Mouse (Mus musculus) lung, embryonic 16.5 days (tissue): Measurements from ENCODE around the gene Vps51. TPM values are rescaled to one million over a fixed set of nuclear protein-coding genes. Genes with fewer than 3 reads are reported as not detected.

Experiments
- ATAC-seq: fragments of 200-750 bp; cut with Nextera tagmentation; 2 replicates; pipeline ENCODE4 v1.8.0; 2017; ENCODE audit warnings: low read depth, mild to moderate bottlenecking, moderate library complexity
- H3K27ac ChIP-seq: fragments of 300-500 bp; sonication (generic); 2 replicates; pipeline ENCODE4 v1.5.1; 2014; ENCODE audit warnings: mild to moderate bottlenecking, control low read depth, low read length
- H3K27me3 ChIP-seq: fragments of 300-500 bp; sonication (generic); 2 replicates; pipeline ENCODE4 v1.6.1; 2014; ENCODE audit warnings: low read depth, low read length, mixed read lengths; ENCODE audit not compliant: control insufficient read depth, insufficient read depth
- H3K36me3 ChIP-seq: fragments of 300-500 bp; sonication (generic); 2 replicates; pipeline ENCODE4 v1.6.1; 2014; ENCODE audit warnings: low read length; ENCODE audit not compliant: control insufficient read depth, insufficient read depth
- H3K4me1 ChIP-seq: fragments of 300-500 bp; sonication (generic); replicated peaks from 2 replicates; pipeline ENCODE4 v1.6.1; 2014; ENCODE audit warnings: low read length, mixed read lengths; ENCODE audit not compliant: control insufficient read depth, insufficient read depth
- H3K4me2 ChIP-seq: fragments of 300-500 bp; sonication (generic); 2 replicates; pipeline ENCODE4 v1.6.1; 2014; ENCODE audit warnings: low read depth, low read length, control low read depth
- H3K4me3 ChIP-seq: fragments of 300-500 bp; sonication (generic); 2 replicates; pipeline ENCODE4 v1.5.1; 2014; ENCODE audit warnings: mild to moderate bottlenecking, low read length, control low read depth
- H3K9ac ChIP-seq: fragments of 300-500 bp; sonication (generic); 2 replicates; pipeline ENCODE4 v1.6.1; 2014; ENCODE audit warnings: low read length, control low read depth
- H3K9me3 ChIP-seq: fragments of 300-500 bp; sonication (generic); 2 replicates; pipeline ENCODE4 v1.6.1; 2016; ENCODE audit warnings: low read length; ENCODE audit not compliant: control insufficient read depth
- WGBS: fragments of 180-500 bp; shearing (Covaris S2); extraction: QIAGEN DNeasy Blood & Tissue Kit; methylation state at CpG from one replicate; pipeline ENCODE4 v1.1.7; 2014; 5-methylcytosine and 5-hydroxymethylcytosine counted together
- polyA plus RNA-seq: library from polyadenylated mRNA; unstranded; fragments of >200 nt; fragmentation: Nextera tagmentation; extraction: Ambion mirVana; gene quantifications from 2 replicates; pipeline ENCODE4 v1.2.1, GENCODE M21; 2015

The Vps51 gene
- polyA plus RNA-seq, 1 experiment from 2014 or later = 67.4 TPM

DNA sequence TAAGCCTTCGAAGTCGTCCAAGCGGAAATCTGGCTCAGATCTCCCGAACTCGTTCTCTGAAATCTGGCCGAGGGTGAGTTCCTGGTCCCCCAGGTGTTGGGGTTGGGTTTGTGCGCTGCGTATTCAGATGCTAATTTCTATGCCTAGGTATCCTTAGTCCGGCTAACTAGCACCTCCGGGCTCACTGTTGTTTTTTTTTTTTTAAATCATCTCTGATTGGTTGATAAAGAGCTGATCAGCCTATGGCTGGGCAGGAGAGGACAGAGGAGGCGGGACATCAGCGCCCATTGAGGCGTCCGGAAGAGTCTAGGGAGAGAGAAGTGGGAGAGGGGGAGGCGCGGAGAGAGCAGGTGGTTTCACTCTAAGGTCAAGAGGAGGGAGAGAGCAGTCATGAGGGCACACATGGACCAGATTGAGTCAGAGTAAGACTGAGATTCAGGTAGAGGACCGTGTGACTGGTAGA lies 8.4 kb upstream of the Vps51 start:
- H3K4me1 ChIP-seq = peaks cover 13% of the 10 kb centered on the region
- H3K27ac ChIP-seq = peak overlapping the region; percentile 62
- peak; percentile 72 for ATAC-seq
- no peaks in the 10 kb centered on the region for H3K27me3 ChIP-seq
- under 1% methylated on average over 17 of the region's 17 CpGs for WGBS
- peak overlapping the region; percentile 79 for H3K9ac ChIP-seq
- peak overlapping the region; percentile 80 for H3K4me2 ChIP-seq
- H3K36me3 ChIP-seq = peaks cover 15% of the 10 kb centered on the region
- no peaks in the 10 kb centered on the region for H3K9me3 ChIP-seq
- peak overlapping the region; percentile 76 for H3K4me3 ChIP-seq

GRCm38 (mm10) chr19:6084478-6085248 lies 7.6 kb upstream of the Vps51 start, which contains the start of the genes Zfpl1 and Cdca5:
TSS of gene Zfpl1 (minus strand) at chr19:6084956.
TSS of gene Cdca5 (plus strand) at chr19:6084983.
- H3K36me3 ChIP-seq = peaks cover 14% of the 10 kb centered on the region; the same call in 1 of the 2 replicates
- peak; percentile 94 for ATAC-seq

DNA sequence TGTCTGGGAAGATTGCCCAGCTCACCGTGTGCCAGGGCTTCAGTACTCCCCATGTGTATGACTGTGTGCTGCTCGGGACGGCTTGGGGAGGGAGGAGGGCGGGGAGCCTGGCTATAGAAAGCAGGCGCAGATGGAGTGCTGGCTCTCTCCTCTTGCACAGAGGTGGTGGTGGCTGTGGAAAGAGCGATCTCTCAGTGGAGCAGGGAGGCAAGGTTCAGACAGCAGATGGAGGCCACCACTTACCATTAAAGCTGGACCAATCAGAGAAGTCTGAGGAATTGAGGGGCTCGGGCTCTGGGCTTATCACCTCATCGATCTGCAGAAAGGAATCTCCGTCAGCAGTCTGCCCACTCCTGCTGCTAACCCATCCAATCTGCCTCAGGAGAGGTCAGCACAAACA lies 5.1 kb upstream of the Vps51 start, which contains the start of gene Gm28374:
Gene Gm28374 (minus strand): TSS at position 101 of the 400 bp plus-strand sequence.
- Histone ChIP-seq H3K4me3 (no peak within 1 kb of the TSS), H3K4me1 (peaks cover 13% of the 10 kb centered on the region), H3K9me3 (no peaks in the 10 kb centered on the region), H3K36me3 (peaks cover 14% of the 10 kb centered on the region; the same call in 1 of the 2 replicates), H3K27me3 (no peaks in the 10 kb centered on the region), H3K27ac (no peak within 1 kb of the TSS), H3K9ac (no peak within 1 kb of the TSS), H3K4me2 (no peak within 1 kb of the TSS)
- ATAC-seq = no peak
- 82% methylated on average over 9 of the region's 9 CpGs for WGBS

More at GRCm38 (mm10) chr19:6084478-6085248, 7.6 kb upstream of the Vps51 start, which contains the start of the genes Zfpl1 and Cdca5:
- H3K9me3 ChIP-seq = no peaks in the 10 kb centered on the region
- H3K9ac ChIP-seq = peak within 1 kb of the TSS; percentile 79
- peak within 1 kb of the TSS; percentile 62 for H3K27ac ChIP-seq
- WGBS = under 1% methylated on average over 58 of the region's 58 CpGs
- peak within 1 kb of the TSS; percentile 76 for H3K4me3 ChIP-seq
- peaks cover 13% of the 10 kb centered on the region for H3K4me1 ChIP-seq
- no peaks in the 10 kb centered on the region for H3K27me3 ChIP-seq
- H3K4me2 ChIP-seq = peak within 1 kb of the TSS; percentile 80

DNA sequence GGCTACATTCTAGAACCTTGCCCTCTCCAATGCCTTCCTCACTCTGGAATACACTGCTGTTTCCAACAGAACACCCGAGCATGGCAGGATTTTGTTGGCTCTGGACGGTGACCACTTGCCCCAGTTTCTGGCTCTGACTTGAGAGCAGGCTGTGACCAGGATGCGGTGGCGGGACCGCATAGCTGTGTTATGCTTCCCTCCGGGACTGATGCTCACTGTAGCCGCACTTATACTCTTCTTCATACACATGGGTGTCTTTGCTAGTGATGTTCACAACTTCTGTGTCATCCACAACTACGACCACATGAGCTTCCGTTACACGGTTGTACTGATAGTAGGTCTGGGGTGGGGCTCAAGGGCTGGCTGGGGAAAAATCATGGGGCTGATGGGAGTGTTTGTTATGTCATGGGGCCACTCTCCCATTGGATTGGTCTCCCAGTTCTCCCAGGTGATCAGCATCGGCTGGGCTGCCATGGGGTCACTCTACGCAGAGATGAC lies 3.0 kb upstream of the Vps51 start, which contains the start of gene Tmem262:
Gene Tmem262 (plus strand): TSS at position 51 of the 498 bp plus-strand sequence.
- peaks cover 13% of the 10 kb centered on the region for H3K4me1 ChIP-seq
- H3K9me3 ChIP-seq = no peaks in the 10 kb centered on the region
- no peak for ATAC-seq
- H3K36me3 ChIP-seq = peaks cover 11% of the 10 kb centered on the region
- H3K27ac ChIP-seq = no peak within 1 kb of the TSS
- H3K4me2 ChIP-seq = no peak within 1 kb of the TSS
- H3K4me3 ChIP-seq = no peak within 1 kb of the TSS
- no peak within 1 kb of the TSS for H3K9ac ChIP-seq
- H3K27me3 ChIP-seq = no peaks in the 10 kb centered on the region
- 89% methylated on average over 12 of the region's 12 CpGs for WGBS

- Histone ChIP-seq H3K9me3 (no peaks in the 10 kb centered on the region), H3K9ac (no peak overlapping the region), H3K27me3 (no peaks in the 10 kb centered on the region), H3K36me3 (peaks cover 20% of the 10 kb centered on the region), H3K4me3 (no peak overlapping the region), H3K4me2 (no peak overlapping the region), H3K27ac (no peak overlapping the region), H3K4me1 (peaks cover 6% of the 10 kb centered on the region)
- no peak for ATAC-seq
- WGBS = 90% methylated on average over 5 of the region's 5 CpGs
Measured at GRCm38 (mm10) chr19:6073889-6074288, 3.1 kb downstream of the Vps51 start.

DNA sequence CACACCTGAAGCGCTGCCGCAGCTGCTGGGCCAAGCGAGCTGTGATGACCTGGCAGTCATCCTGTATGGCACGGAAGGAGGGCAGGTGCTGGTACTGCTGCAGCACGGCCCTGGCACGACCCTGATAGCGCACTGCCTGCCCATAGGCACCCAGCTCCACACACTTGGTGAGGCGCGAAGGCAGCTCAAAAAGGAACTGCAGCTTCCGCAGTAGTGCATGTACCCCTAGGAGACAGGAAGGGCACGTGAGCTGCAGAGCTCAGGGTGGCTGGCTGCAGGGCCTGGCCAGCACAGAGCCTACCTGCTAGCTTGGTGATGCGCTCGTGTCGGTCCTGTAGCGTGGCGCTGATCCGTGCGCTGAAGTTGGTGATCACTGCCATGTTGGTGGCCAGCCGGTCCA lies 5.8 kb downstream of the Vps51 start:
- ATAC-seq = no peak
- no peak overlapping the region for H3K9ac ChIP-seq
- whole genome bisulfite sequencing = 92% methylated on average over 19 of the region's 19 CpGs
- no peak overlapping the region for H3K4me2 ChIP-seq
- H3K4me3 ChIP-seq = no peak overlapping the region
- no peak overlapping the region for H3K27ac ChIP-seq
- no peaks in the 10 kb centered on the region for H3K27me3 ChIP-seq
- H3K36me3 ChIP-seq = peaks cover 24% of the 10 kb centered on the region
- peaks cover 20% of the 10 kb centered on the region for H3K4me1 ChIP-seq
- no peaks in the 10 kb centered on the region for H3K9me3 ChIP-seq

DNA sequence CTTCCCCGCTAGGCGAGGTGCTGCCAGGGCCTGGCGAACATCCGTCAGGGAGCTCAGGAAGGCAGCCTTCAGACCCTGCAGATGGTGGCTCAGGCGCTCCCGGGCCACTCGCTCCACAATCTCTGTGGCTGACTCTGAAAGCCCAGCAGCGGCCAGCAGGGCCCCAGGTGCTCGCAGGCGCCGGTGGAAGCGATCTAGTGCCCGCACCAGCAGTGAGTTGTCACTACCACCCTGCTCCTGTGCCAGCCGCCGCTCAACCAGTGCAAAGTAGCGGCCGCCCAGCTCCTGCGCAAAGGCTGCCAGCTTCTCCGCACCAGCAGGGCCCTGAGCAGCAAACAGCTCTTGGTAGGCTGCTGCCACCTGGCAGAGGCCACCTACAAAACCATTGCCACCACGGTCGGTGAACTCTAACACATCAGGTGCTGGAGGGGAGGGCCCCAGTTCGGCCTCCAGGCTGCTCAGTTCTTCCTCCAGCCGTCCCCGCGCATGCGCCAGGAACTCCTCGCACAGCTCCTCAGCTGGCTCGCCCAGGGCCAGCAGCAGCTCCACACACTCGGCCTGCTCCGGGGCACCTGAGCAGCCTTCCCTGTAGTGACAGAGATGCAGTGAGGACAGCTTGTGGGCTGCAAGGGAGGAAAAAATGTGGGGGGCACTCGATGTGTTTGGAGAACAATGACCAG lies 6.3 kb downstream of the Vps51 start:
- WGBS = 86% methylated on average over 31 of the region's 31 CpGs
- Histone ChIP-seq H3K27ac (no peak overlapping the region), H3K9me3 (no peaks in the 10 kb centered on the region), H3K4me2 (no peak overlapping the region), H3K36me3 (peaks cover 24% of the 10 kb centered on the region), H3K4me3 (no peak overlapping the region), H3K4me1 (peaks cover 16% of the 10 kb centered on the region), H3K9ac (no peak overlapping the region), H3K27me3 (no peaks in the 10 kb centered on the region)
- ATAC-seq = no peak

DNA sequence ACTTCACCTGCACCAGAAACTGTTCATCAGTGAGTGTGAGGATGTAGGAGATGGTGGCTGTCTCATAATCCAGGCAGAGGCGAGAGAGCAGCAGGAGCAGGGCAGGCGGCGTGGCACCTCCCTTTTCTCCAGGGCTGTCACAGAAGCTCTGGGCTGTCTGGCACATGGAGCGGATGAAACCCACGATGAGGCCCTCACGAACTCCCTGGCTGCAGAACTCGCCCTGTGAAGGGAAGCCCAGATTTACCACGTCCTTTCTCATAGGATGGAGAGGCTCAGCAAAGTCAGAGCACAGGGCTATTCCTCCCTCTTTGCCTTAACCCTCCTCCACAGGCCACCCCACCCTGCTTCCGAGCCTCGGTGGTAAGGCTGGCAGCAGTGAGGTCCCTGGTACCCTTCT lies 7.2 kb downstream of the Vps51 start:
- Histone ChIP-seq H3K9ac (no peak overlapping the region), H3K4me2 (no peak overlapping the region), H3K27me3 (no peaks in the 10 kb centered on the region), H3K36me3 (peaks cover 21% of the 10 kb centered on the region), H3K4me1 (peaks cover 16% of the 10 kb centered on the region), H3K4me3 (no peak overlapping the region), H3K27ac (no peak overlapping the region), H3K9me3 (no peaks in the 10 kb centered on the region)
- 83% methylated on average over 10 of the region's 10 CpGs for WGBS
- ATAC-seq = no peak

DNA sequence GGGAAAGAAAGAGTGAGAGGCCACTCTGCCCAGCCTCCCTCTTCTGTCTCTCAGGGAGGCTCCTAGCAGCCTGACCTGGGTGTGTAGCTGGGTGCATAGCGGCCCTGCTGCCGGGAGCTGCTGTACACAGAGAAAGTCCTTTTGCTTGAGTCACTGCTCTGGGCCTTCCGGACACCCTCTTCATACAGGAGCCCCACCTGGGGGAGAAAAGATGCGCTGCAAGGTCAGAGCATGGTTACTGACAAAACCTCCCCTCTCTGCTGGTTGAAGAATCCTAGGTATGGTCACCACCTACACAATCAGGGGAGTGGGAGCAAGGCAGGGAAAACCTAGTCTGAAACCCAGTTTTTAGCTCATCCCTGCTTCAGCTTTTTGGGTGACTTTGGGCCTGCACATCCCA lies 8.1 kb downstream of the Vps51 start:
- Histone ChIP-seq H3K4me2 (no peak overlapping the region), H3K9me3 (no peaks in the 10 kb centered on the region), H3K4me1 (peaks cover 16% of the 10 kb centered on the region), H3K27me3 (no peaks in the 10 kb centered on the region), H3K4me3 (no peak overlapping the region), H3K27ac (no peak overlapping the region), H3K36me3 (peaks cover 19% of the 10 kb centered on the region), H3K9ac (no peak overlapping the region)
- 68% methylated on average over 4 of the region's 4 CpGs for WGBS
- ATAC-seq = no peak
